Mouse (Mus musculus): Measurements from ENCODE around the gene Wipf1. TPM values are rescaled to one million over a fixed set of nuclear protein-coding genes. Genes with fewer than 3 reads are reported as not detected.

Wipf1 gene
- polyA plus RNA-seq, 1 experiment, result 10.3 TPM

- no peak for DNase-seq (ENCODE audit: low read depth, low spot score)
- WGBS, result 55% methylated on average over 4 of the region's 4 CpGs
Observed at GRCm38 (mm10) chr2:73547256-73547655, 17.7 kb upstream of the Wipf1 start.

GRCm38 (mm10) chr2:73545556-73545955 lies 16.0 kb upstream of the Wipf1 start:
- no peak for DNase-seq (ENCODE audit: low read depth, low spot score)
- 90% methylated on average over 2 of the region's 2 CpGs for WGBS

GRCm38 (mm10) chr2:73540450-73541162 lies 11.1 kb upstream of the Wipf1 start:
- no peak for DNase-seq (ENCODE audit: low read depth, low spot score)
- 5% methylated on average over 16 of the region's 16 CpGs for WGBS

GRCm38 (mm10) chr2:73539697-73540096 lies 10.2 kb upstream of the Wipf1 start:
- DNase-seq (ENCODE audit: low read depth, low spot score), result no peak
- WGBS, result 25% methylated on average over 1 of the region's 1 CpGs

- WGBS, result 64% methylated on average over 3 of the region's 3 CpGs
- no peak for DNase-seq (ENCODE audit: low read depth, low spot score)
Observed at GRCm38 (mm10) chr2:73539141-73539540, 9.6 kb upstream of the Wipf1 start.

- DNase-seq (ENCODE audit: low read depth, low spot score), result no peak
- WGBS, result 27% methylated on average over 13 of the region's 13 CpGs
Observed at GRCm38 (mm10) chr2:73538590-73538989, 9.1 kb upstream of the Wipf1 start.

- DNase-seq (ENCODE audit: low read depth, low spot score), result no peak
- 66% methylated on average over 15 of the region's 15 CpGs for WGBS
Observed at GRCm38 (mm10) chr2:73536091-73536783, 6.7 kb upstream of the Wipf1 start.

- WGBS, result 72% methylated on average over 10 of the region's 10 CpGs
- DNase-seq (ENCODE audit: low read depth, low spot score), result no peak
Observed at GRCm38 (mm10) chr2:73534720-73535119, 5.2 kb upstream of the Wipf1 start.

- 61% methylated on average over 5 of the region's 5 CpGs for WGBS
- DNase-seq (ENCODE audit: low read depth, low spot score), result no peak
Observed at GRCm38 (mm10) chr2:73530487-73530886, 953 bp upstream of the Wipf1 start.

GRCm38 (mm10) chr2:73528516-73529355 lies 798 bp downstream of the Wipf1 start:
- no peak for DNase-seq (ENCODE audit: low read depth, low spot score)
- 2% methylated on average over 59 of the region's 59 CpGs for WGBS

- WGBS, result 58% methylated on average over 11 of the region's 11 CpGs
- DNase-seq (ENCODE audit: low read depth, low spot score), result no peak
Observed at GRCm38 (mm10) chr2:73527956-73528355, 1.6 kb downstream of the Wipf1 start.

- DNase-seq (ENCODE audit: low read depth, low spot score), result no peak
- 15% methylated on average over 9 of the region's 9 CpGs for WGBS
Observed at GRCm38 (mm10) chr2:73526691-73527090, 2.8 kb downstream of the Wipf1 start.

GRCm38 (mm10) chr2:73522891-73523290 lies 6.6 kb downstream of the Wipf1 start:
- WGBS, result 71% methylated on average over 8 of the region's 8 CpGs
- no peak for DNase-seq (ENCODE audit: low read depth, low spot score)

- DNase-seq (ENCODE audit: low read depth, low spot score), result no peak
- WGBS, result 73% methylated on average over 6 of the region's 6 CpGs
Observed at GRCm38 (mm10) chr2:73522336-73522735, 7.2 kb downstream of the Wipf1 start.

- no peak for DNase-seq (ENCODE audit: low read depth, low spot score)
- 18% methylated on average over 5 of the region's 5 CpGs for WGBS
Observed at GRCm38 (mm10) chr2:73521737-73522136, 7.8 kb downstream of the Wipf1 start.

- DNase-seq (ENCODE audit: low read depth, low spot score), result no peak
- 74% methylated on average over 5 of the region's 5 CpGs for WGBS
Observed at GRCm38 (mm10) chr2:73518966-73519365, 10.6 kb downstream of the Wipf1 start.

GRCm38 (mm10) chr2:73518311-73518710 lies 11.2 kb downstream of the Wipf1 start:
- WGBS, result 86% methylated on average over 2 of the region's 2 CpGs
- DNase-seq (ENCODE audit: low read depth, low spot score), result no peak

- 86% methylated on average over 6 of the region's 6 CpGs for WGBS
- no peak for DNase-seq (ENCODE audit: low read depth, low spot score)
Observed at GRCm38 (mm10) chr2:73514178-73514577, 15.4 kb downstream of the Wipf1 start.

GRCm38 (mm10) chr2:73513204-73513749 lies 16.3 kb downstream of the Wipf1 start:
- WGBS, result 74% methylated on average over 2 of the region's 2 CpGs
- no peak for DNase-seq (ENCODE audit: low read depth, low spot score)

GRCm38 (mm10) chr2:73512044-73512443 lies 17.5 kb downstream of the Wipf1 start:
- WGBS, result 58% methylated on average over 3 of the region's 3 CpGs
- no peak for DNase-seq (ENCODE audit: low read depth, low spot score)
